13 mouse cellular contexts compared by ENCODE assay signal in the genomic region with DNA sequence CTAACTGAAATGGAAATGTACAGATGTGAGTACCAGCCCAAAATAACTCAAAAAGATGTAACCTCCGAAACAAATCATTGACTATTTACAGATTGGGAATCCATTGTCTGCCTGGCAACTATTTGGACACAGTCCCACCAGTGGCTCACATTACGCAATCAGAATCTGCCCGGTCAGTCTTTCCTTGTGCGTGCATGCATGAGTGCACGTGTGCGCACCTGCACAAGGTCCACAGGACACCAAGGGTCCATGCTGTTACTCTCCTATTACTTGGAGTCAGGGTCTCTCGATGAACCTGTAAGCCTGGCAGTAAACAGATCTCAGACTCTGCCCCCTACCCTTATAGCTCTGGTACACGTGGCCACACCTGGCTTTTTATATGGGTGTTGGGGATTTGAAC. TPM values are rescaled to one million over a fixed set of nuclear protein-coding genes. Genes with fewer than 3 reads are reported as not detected.
"Had no signal": no experiment of that assay in that cellular context is flagged by ENCODE, and none has a peak within 500 bp of the region (broad histone marks: within the 10 kb centered on the region; RNA-seq: fewer than 3 reads in every experiment).

No protein-coding gene starts in this region.

- H3K27me3 ChIP-seq: liver, embryonic 15.5 days; neural tube, embryonic 13.5 days had no signal

- H3K36me3 ChIP-seq: neural tube, embryonic 13.5 days had no signal

- H3K9ac ChIP-seq: liver, embryonic 15.5 days; neural tube, embryonic 13.5 days had no signal

- H3K9me3 ChIP-seq: limb, embryonic 10.5 days; neural tube, embryonic 13.5 days had no signal

- H3K4me1 ChIP-seq: limb, embryonic 10.5 days; neural tube, embryonic 13.5 days had no signal

- H3K4me3 ChIP-seq: left cerebral cortex, adult 2 months; limb, embryonic 10.5 days; liver, embryonic 15.5 days; neural tube, embryonic 13.5 days had no signal

- H3K4me2 ChIP-seq: liver, embryonic 15.5 days had no signal

- H3K27ac ChIP-seq: left cerebral cortex, adult 2 months; limb, embryonic 10.5 days; liver, embryonic 15.5 days; neural tube, embryonic 13.5 days had no signal

RNA-seq across cellular contexts. Expression of gene Serpine1, which starts 35.6 kb away (rescaled TPM):
- total RNA-seq: monocyte, adult 5-6 weeks had no signal

RNA-seq across cellular contexts. Expression of gene Muc3, which starts 41.5 kb away (rescaled TPM):
- total RNA-seq: layer of hippocampus, postnatal 25 days; left cerebral cortex, adult 2 months; left cerebral cortex, postnatal 14 days; megakaryocyte progenitor cell, adult 5-6 weeks; monocyte, adult 5-6 weeks had no signal
- polyA plus RNA-seq: limb, embryonic 10.5 days; limb, embryonic 14.5 days; liver, embryonic 15.5 days; lung, adult 2 months; lung, postnatal 0 days; midbrain, embryonic 14.5 days; neural tube, embryonic 13.5 days; stomach, embryonic 14.5 days had no signal
